Mouse (Mus musculus): ENCODE measurements at regions not wholly inside any gene's neighbourhood (a gene's known extent, or its start where the extent isn't known, plus 50 kb on each side); places are given as distances from the start of the nearest gene placed in this dataset.
A peak's percentile ranks its signal among the peaks of the same experiment; 100 is the strongest.

- Histone ChIP-seq H3K27me3 (replicated peaks; ENCODE audit: insufficient read depth, low read length) (no peaks in the 10 kb centered on the region), H3K4me3 (ENCODE audit: low read depth, low read length) (no peak overlapping the region), H3K27ac (ENCODE audit: low read length) (no peak overlapping the region), H3K9ac (replicated peaks; ENCODE audit: low read depth) (no peak overlapping the region), H3K36me3 (ENCODE audit: insufficient read depth, low read length) (no peaks in the 10 kb centered on the region), H3K9me3 (ENCODE audit: low read length) (no peaks in the 10 kb centered on the region), H3K4me2 (replicated peaks; ENCODE audit: low read depth, low read length) (no peak overlapping the region), H3K4me1 (ENCODE audit: insufficient read depth, low read depth, low read length) (peaks cover 4% of the 10 kb centered on the region; the same call in 1 of the 2 replicates)
- ATAC-seq, result no peak
- no peak for TF ChIP-seq CTCF (IDR thresholded peaks at IDR 0.05)
- no peak for TF ChIP-seq EP300 (IDR thresholded peaks at IDR 0.05)
- WGBS, result 83% methylated on average over 12 of the region's 12 CpGs
- DNase-seq (ENCODE audit: low spot score), result no peak
Measured at GRCm38 (mm10) chr12:80003486-80003885, 109.3 kb downstream of the Zfp36l1 start.

GRCm38 (mm10) chr12:80002474-80003125 lies 110.2 kb downstream of the Zfp36l1 start:
- WGBS, result 68% methylated on average over 13 of the region's 13 CpGs
- Histone ChIP-seq H3K27ac (ENCODE audit: low read length) (no peak overlapping the region), H3K9me3 (ENCODE audit: low read length) (no peaks in the 10 kb centered on the region), H3K27me3 (replicated peaks; ENCODE audit: insufficient read depth, low read length) (no peaks in the 10 kb centered on the region), H3K36me3 (ENCODE audit: insufficient read depth, low read length) (no peaks in the 10 kb centered on the region), H3K4me1 (ENCODE audit: insufficient read depth, low read depth, low read length) (peaks cover 4% of the 10 kb centered on the region; the same call in 1 of the 2 replicates), H3K9ac (replicated peaks; ENCODE audit: low read depth) (no peak overlapping the region), H3K4me3 (ENCODE audit: low read depth, low read length) (no peak overlapping the region), H3K4me2 (replicated peaks; ENCODE audit: low read depth, low read length) (no peak overlapping the region)
- DNase-seq (ENCODE audit: low spot score) (no peak), ATAC-seq (no peak)
- TF ChIP-seq CTCF (IDR thresholded peaks at IDR 0.05) (no peak), EP300 (IDR thresholded peaks at IDR 0.05) (no peak)

GRCm38 (mm10) chr12:80001794-80002193 lies 111.0 kb downstream of the Zfp36l1 start:
- ATAC-seq (peak; percentile 56), DNase-seq (ENCODE audit: low spot score) (peak; percentile 45)
- no peak overlapping the region for H3K4me2 ChIP-seq (replicated peaks; ENCODE audit: low read depth, low read length)
- no peak overlapping the region for H3K4me3 ChIP-seq (ENCODE audit: low read depth, low read length)
- no peak overlapping the region for H3K27ac ChIP-seq (ENCODE audit: low read length)
- WGBS, result 33% methylated on average over 2 of the region's 2 CpGs
- TF ChIP-seq CTCF (IDR thresholded peaks at IDR 0.05), result no peak
- no peak for TF ChIP-seq EP300 (IDR thresholded peaks at IDR 0.05)
- no peaks in the 10 kb centered on the region for H3K36me3 ChIP-seq (ENCODE audit: insufficient read depth, low read length)
- no peaks in the 10 kb centered on the region for H3K9me3 ChIP-seq (ENCODE audit: low read length)
- H3K4me1 ChIP-seq (ENCODE audit: insufficient read depth, low read depth, low read length), result peaks cover 4% of the 10 kb centered on the region; the same call in 1 of the 2 replicates
- no peak overlapping the region for H3K9ac ChIP-seq (replicated peaks; ENCODE audit: low read depth)
- H3K27me3 ChIP-seq (replicated peaks; ENCODE audit: insufficient read depth, low read length), result no peaks in the 10 kb centered on the region

DNA sequence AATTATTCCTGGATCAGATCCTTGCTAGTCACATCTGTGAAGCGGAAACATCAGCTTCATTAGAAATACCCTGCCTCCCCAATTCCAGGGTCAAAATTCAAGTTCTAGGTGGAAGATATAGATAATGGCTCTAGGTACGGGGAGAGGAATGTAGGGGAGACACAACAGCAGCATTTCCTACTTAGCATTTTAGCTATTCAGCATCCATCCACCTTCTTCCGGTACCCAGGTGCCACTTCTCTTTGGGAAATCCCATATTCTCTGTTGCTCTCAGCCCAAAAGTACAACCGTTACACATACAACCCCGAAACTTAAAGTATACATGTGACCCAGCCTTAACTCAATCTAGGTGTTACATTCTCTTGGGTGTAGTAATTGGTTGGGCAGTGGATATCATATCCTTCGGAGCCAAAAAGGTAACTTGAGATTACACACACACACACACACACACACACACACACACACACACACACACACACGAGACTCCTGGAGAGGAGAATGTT lies 112.9 kb downstream of the Zfp36l1 start:
- Histone ChIP-seq H3K36me3 (ENCODE audit: insufficient read depth, low read length) (no peaks in the 10 kb centered on the region), H3K27ac (ENCODE audit: low read length) (no peak overlapping the region), H3K9ac (replicated peaks; ENCODE audit: low read depth) (no peak overlapping the region), H3K27me3 (replicated peaks; ENCODE audit: insufficient read depth, low read length) (no peaks in the 10 kb centered on the region), H3K4me2 (replicated peaks; ENCODE audit: low read depth, low read length) (no peak overlapping the region), H3K4me3 (ENCODE audit: low read depth, low read length) (no peak overlapping the region), H3K4me1 (ENCODE audit: insufficient read depth, low read depth, low read length) (peaks cover 4% of the 10 kb centered on the region; the same call in 1 of the 2 replicates), H3K9me3 (ENCODE audit: low read length) (no peaks in the 10 kb centered on the region)
- 91% methylated on average over 7 of the region's 7 CpGs for WGBS
- DNase-seq (ENCODE audit: low spot score) (no peak), ATAC-seq (no peak)
- no peak for TF ChIP-seq EP300 (IDR thresholded peaks at IDR 0.05)
- TF ChIP-seq CTCF (IDR thresholded peaks at IDR 0.05), result no peak

GRCm38 (mm10) chr12:79998788-79999187 lies 114.0 kb downstream of the Zfp36l1 start:
- Histone ChIP-seq H3K27ac (ENCODE audit: low read length) (no peak overlapping the region), H3K9me3 (ENCODE audit: low read length) (no peaks in the 10 kb centered on the region), H3K9ac (replicated peaks; ENCODE audit: low read depth) (no peak overlapping the region), H3K27me3 (replicated peaks; ENCODE audit: insufficient read depth, low read length) (no peaks in the 10 kb centered on the region), H3K4me1 (ENCODE audit: insufficient read depth, low read depth, low read length) (peaks cover 8% of the 10 kb centered on the region), H3K4me2 (replicated peaks; ENCODE audit: low read depth, low read length) (no peak overlapping the region), H3K4me3 (ENCODE audit: low read depth, low read length) (no peak overlapping the region), H3K36me3 (ENCODE audit: insufficient read depth, low read length) (no peaks in the 10 kb centered on the region)
- ATAC-seq, result no peak
- peak; percentile 35 for DNase-seq (ENCODE audit: low spot score)
- WGBS, result 62% methylated on average over 5 of the region's 5 CpGs
- TF ChIP-seq EP300 (IDR thresholded peaks at IDR 0.05), result no peak
- TF ChIP-seq CTCF (IDR thresholded peaks at IDR 0.05), result no peak

GRCm38 (mm10) chr12:79998339-79998738 lies 114.5 kb downstream of the Zfp36l1 start:
- Histone ChIP-seq H3K9ac (replicated peaks; ENCODE audit: low read depth) (no peak overlapping the region), H3K36me3 (ENCODE audit: insufficient read depth, low read length) (no peaks in the 10 kb centered on the region), H3K4me1 (ENCODE audit: insufficient read depth, low read depth, low read length) (peaks cover 12% of the 10 kb centered on the region), H3K4me3 (ENCODE audit: low read depth, low read length) (no peak overlapping the region), H3K4me2 (replicated peaks; ENCODE audit: low read depth, low read length) (no peak overlapping the region), H3K27ac (ENCODE audit: low read length) (no peak overlapping the region), H3K27me3 (replicated peaks; ENCODE audit: insufficient read depth, low read length) (no peaks in the 10 kb centered on the region), H3K9me3 (ENCODE audit: low read length) (no peaks in the 10 kb centered on the region)
- ATAC-seq (no peak), DNase-seq (ENCODE audit: low spot score) (no peak)
- TF ChIP-seq CTCF (IDR thresholded peaks at IDR 0.05) (no peak), EP300 (IDR thresholded peaks at IDR 0.05) (no peak)
- 62% methylated on average over 2 of the region's 2 CpGs for WGBS

Data from lung, postnatal 0 days (tissue).